Mouse (Mus musculus): ENCODE measurements around the gene Gbp2. TPM values are rescaled to one million over a fixed set of nuclear protein-coding genes. Genes with fewer than 3 reads are reported as not detected.
"Not testable (repeated sequence)": the region's sequence is repeated elsewhere in the genome, so short reads cannot be mapped to it uniquely, and the experiment has no call there.

Gene Gbp2
- total RNA-seq (2022): 10 to 100 TPM; 15.3 to 21.3 (median 17.4) TPM

- DNase-seq: peak; percentile 25
Observed at GRCm38 (mm10) chr3:142620111-142620955, at the start of gene Gbp2. Gene Gbp2, plus strand, starts transcription at chr3:142620602.

GRCm38 (mm10) chr3:142570738-142571137 lies 49.7 kb upstream of the Gbp2 start:
- DNase-seq: no peak

- no peak for DNase-seq
Observed at GRCm38 (mm10) chr3:142577108-142577507, 43.3 kb upstream of the Gbp2 start.

GRCm38 (mm10) chr3:142578342-142578741 lies 42.1 kb upstream of the Gbp2 start:
- no peak for DNase-seq

- DNase-seq: no peak
Observed at GRCm38 (mm10) chr3:142583067-142583466, 37.3 kb upstream of the Gbp2 start.

- DNase-seq: no peak
Observed at GRCm38 (mm10) chr3:142587386-142587785, 33.0 kb upstream of the Gbp2 start.

- DNase-seq: no peak
Observed at GRCm38 (mm10) chr3:142588888-142589287, 31.5 kb upstream of the Gbp2 start.

- DNase-seq: no peak
Observed at GRCm38 (mm10) chr3:142590431-142591067, 29.9 kb upstream of the Gbp2 start.

GRCm38 (mm10) chr3:142594547-142594946 lies 25.9 kb upstream of the Gbp2 start, which contains the start of gene Gbp2b:
Gene Gbp2b, plus strand, starts transcription at chr3:142594847.
- DNase-seq: no peak

GRCm38 (mm10) chr3:142597923-142598322 lies 22.5 kb upstream of the Gbp2 start:
- no peak for DNase-seq

GRCm38 (mm10) chr3:142601675-142602074 lies 18.7 kb upstream of the Gbp2 start:
- no peak for DNase-seq

GRCm38 (mm10) chr3:142618658-142619057 lies 1.7 kb upstream of the Gbp2 start:
- DNase-seq: no peak

GRCm38 (mm10) chr3:142619606-142620005 lies 796 bp upstream of the Gbp2 start:
- DNase-seq: no peak

- no peak for DNase-seq
Observed at GRCm38 (mm10) chr3:142620956-142621562, 657 bp downstream of the Gbp2 start.

- no peak for DNase-seq
Observed at GRCm38 (mm10) chr3:142630385-142630784, 10.0 kb downstream of the Gbp2 start.

- no peak for DNase-seq
Observed at GRCm38 (mm10) chr3:142640201-142640600, 19.8 kb downstream of the Gbp2 start.

- not testable (repeated sequence) for DNase-seq
Observed at GRCm38 (mm10) chr3:142645949-142646348, 25.5 kb downstream of the Gbp2 start.

- not testable (repeated sequence) for DNase-seq
Observed at GRCm38 (mm10) chr3:142647836-142648235, 27.4 kb downstream of the Gbp2 start.

- DNase-seq: no peak
Observed at GRCm38 (mm10) chr3:142650205-142650604, 29.8 kb downstream of the Gbp2 start.

GRCm38 (mm10) chr3:142664723-142665122 lies 44.3 kb downstream of the Gbp2 start:
- DNase-seq: no peak

GRCm38 (mm10) chr3:142674607-142675006 lies 54.2 kb downstream of the Gbp2 start:
- no peak for DNase-seq

Data from adrenal gland, adult 8-10 months (tissue).